Mouse (Mus musculus) heart, adult 2 months (tissue): Measurements from ENCODE around the gene Nxpe4.

Experiments
- CTCF ChIP-seq: fragments of 200-600 bp; IDR thresholded peaks from 2 replicates; pipeline ENCODE4 v1.8.1; 2022; ENCODE audit warnings: antibody characterized with exemption, mild to moderate bottlenecking, moderate library complexity
- POLR2A ChIP-seq: fragments of 200-500 bp; IDR thresholded peaks from 2 replicates; pipeline ENCODE4 v1.6.1; 2011; ENCODE audit warnings: mild to moderate bottlenecking, low read depth, low read length, control low read depth; ENCODE audit not compliant: insufficient read depth

DNA sequence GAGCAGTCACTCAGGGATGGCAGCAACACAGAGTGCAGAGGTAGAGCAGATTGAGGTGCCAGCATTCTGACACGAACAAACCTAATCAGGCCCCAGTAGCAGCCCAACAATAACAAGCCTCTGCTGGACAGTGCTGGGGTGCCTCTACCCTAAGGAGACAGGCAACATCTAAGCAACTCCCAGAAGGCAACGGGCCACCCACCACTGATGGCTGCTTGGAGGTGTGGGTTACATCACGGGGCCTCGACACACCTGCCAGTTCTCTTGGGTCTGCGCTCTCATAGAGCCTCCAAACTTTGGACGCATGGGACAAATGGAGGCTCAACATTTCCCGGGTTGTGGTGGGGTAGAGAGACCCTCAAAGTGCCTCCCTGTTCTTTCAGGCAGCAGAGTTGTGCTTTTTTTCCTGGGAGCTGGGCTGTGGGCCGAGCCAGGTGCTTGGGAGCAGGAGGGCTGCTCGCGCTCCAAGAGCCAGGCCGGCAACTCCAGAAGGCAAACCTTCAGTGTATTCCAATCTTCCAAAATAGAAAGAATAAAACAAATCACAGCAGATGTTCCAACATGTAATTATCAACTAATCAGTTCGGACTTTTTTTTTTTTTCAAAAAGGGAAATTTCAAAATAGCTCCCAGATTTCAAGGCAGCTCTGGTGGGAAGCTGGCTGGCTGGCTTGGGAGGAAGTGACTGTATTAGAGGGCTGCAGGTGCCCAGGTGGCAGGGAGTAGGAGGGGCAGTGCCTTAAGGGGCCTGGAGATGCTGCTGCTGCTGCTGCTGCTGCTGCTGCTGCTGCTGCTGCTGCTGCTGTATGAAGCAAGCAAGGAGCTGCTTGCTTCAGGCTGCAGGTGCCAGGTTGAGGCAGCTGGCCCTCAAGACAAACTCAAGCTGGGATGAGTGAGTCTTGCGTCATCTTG lies 54.5 kb downstream of the Nxpe4 start:
- TF ChIP-seq CTCF (no peak), POLR2A (no peak)
